Mouse (Mus musculus) frontal cortex, postnatal 25 days (tissue): Measurements from ENCODE around the gene Usp16.

Experiments
- DNase-seq, 2 experiments: peaks; one replicate each; pipeline ENCODE4 v3.0.0; 2022; ENCODE audit warnings: low spot score in 2 of 2

The Usp16 gene

GRCm38 (mm10) chr16:87454419-87455179 is at the start of gene Usp16:
Gene Usp16, plus strand, starts transcription at chr16:87454703.
- DNase-seq = peak; percentile 83 to 93

GRCm38 (mm10) chr16:87405001-87405400 is 49.5 kb upstream of the Usp16 start:
- no peak for DNase-seq

GRCm38 (mm10) chr16:87420662-87421061 is 33.8 kb upstream of the Usp16 start:
- DNase-seq = no peak

- DNase-seq = no peak
These were observed 27.0 kb upstream of the Usp16 start for GRCm38 (mm10) chr16:87427516-87427915.

GRCm38 (mm10) chr16:87432033-87432814 is 22.3 kb upstream of the Usp16 start, which contains the start of gene Ltn1:
Gene Ltn1, minus strand, starts transcription at chr16:87432612.
- peak; percentile 98 for DNase-seq

- no peak for DNase-seq
These were observed 20.2 kb upstream of the Usp16 start for GRCm38 (mm10) chr16:87434266-87434665.

- DNase-seq = no peak
These were observed 19.6 kb upstream of the Usp16 start for GRCm38 (mm10) chr16:87434946-87435345.

GRCm38 (mm10) chr16:87435411-87436205 is 18.9 kb upstream of the Usp16 start:
- DNase-seq = no peak

- DNase-seq = no peak
These were observed 17.4 kb upstream of the Usp16 start for GRCm38 (mm10) chr16:87437096-87437495.

GRCm38 (mm10) chr16:87438697-87439096 is 15.8 kb upstream of the Usp16 start:
- DNase-seq = no peak

- peak; percentile 82 to 89 for DNase-seq
These were observed 14.3 kb upstream of the Usp16 start, which contains the start of gene Rwdd2b for GRCm38 (mm10) chr16:87440184-87440686. Gene Rwdd2b, minus strand, starts transcription at chr16:87440573.

GRCm38 (mm10) chr16:87441089-87441488 is 13.4 kb upstream of the Usp16 start:
- no peak for DNase-seq

- no peak for DNase-seq
These were observed 12.2 kb upstream of the Usp16 start for GRCm38 (mm10) chr16:87442291-87442690.

- no peak for DNase-seq
These were observed 11.3 kb upstream of the Usp16 start for GRCm38 (mm10) chr16:87443245-87443644.

- DNase-seq = no peak
These were observed 10.4 kb upstream of the Usp16 start for GRCm38 (mm10) chr16:87444071-87444470.

- no peak for DNase-seq
These were observed 9.4 kb upstream of the Usp16 start for GRCm38 (mm10) chr16:87445110-87445509.

GRCm38 (mm10) chr16:87445528-87445927 is 9.0 kb upstream of the Usp16 start:
- no peak for DNase-seq

GRCm38 (mm10) chr16:87453226-87453625 is 1.3 kb upstream of the Usp16 start:
- DNase-seq = no peak

GRCm38 (mm10) chr16:87455180-87455611 is 693 bp downstream of the Usp16 start:
- DNase-seq = peak; percentile 19

- DNase-seq = no peak
These were observed 4.2 kb downstream of the Usp16 start for GRCm38 (mm10) chr16:87458752-87459151.

GRCm38 (mm10) chr16:87470579-87470978 is 16.1 kb downstream of the Usp16 start:
- DNase-seq = no peak

GRCm38 (mm10) chr16:87484367-87484766 is 29.9 kb downstream of the Usp16 start:
- DNase-seq = no peak
